Mouse (Mus musculus): Measurements from ENCODE around the gene Pnpla5.

DNA sequence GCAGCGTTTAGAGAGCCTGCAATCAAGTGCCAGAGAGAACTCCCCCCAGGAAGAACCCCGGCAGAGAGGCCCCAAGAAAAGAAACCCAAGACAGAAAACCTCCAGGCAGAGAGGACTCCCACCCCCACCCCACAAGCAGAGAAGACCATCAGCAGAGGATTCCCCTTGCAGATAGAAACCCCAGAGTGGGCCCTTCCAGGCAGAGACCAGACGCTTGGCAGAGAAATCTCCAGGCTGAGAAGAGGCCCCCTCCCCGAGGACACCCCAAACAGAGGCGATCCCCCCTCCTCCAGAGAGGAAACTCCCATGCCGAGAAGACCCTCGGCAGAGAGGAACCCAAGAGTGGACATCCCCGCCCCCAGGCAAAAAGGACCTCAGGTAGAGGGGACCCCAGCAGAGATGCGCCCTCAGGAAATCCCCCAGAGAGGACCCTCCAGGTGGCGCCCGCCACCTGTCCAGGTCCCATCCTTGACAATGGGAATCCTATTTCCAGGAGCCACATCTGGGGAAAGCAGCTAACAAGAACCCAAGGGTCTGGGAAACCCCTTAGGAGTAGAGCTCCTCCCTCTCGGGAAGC lies 17.0 kb downstream of the Pnpla5 start:
- TF ChIP-seq CTCF (IDR thresholded peaks at IDR 0.05; ENCODE audit: borderline replicate concordance, insufficient read depth, low read length) (no peak), POLR2A (IDR thresholded peaks at IDR 0.05; ENCODE audit: low read depth, low read length) (no peak)

Data from embryonic fibroblast, embryonic 13.5 days (primary cell).